ENCODE assay signal across 9 mouse cellular contexts in the genomic region with DNA sequence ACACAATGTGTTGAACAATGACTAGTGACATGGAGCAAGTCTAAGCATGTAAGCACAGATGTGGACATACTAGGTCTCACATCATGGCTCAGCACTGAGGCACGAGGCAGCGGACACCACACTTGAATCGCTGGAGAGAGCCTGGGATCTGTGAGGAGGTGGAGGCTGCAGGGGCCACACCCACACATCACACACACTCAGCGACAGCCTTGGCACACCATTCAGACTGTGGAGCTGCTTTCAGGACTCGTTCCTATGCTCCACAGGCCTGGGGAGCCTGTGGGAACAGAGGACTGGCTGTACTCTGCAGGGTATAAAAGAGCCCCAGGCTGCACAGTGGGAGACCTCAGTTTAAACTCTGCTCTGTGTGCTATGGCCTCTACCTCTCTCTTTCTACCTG.
DNase-seq lines count a peak whose midpoint lies in the region; ATAC-seq and TF ChIP-seq lines count a peak whose summit lies in the region.
"Had no signal": no experiment of that assay in that cellular context is flagged by ENCODE, and none has a peak within 500 bp of the region (broad histone marks: within the 10 kb centered on the region; RNA-seq: fewer than 3 reads in every experiment).

No protein-coding gene starts in this region.

- 0 out of 2 replicates have a peak, but pooled peaks cover 13% of the 10 kb centered on the region for H3K27me3 ChIP-seq in forebrain, embryonic 12.5 days
- no peaks in the 10 kb centered on the region for H3K27me3 ChIP-seq in forebrain, embryonic 11.5 days (ENCODE audit: control insufficient read depth, insufficient read depth, low read length)
- H3K27me3 ChIP-seq in limb, embryonic 10.5 days (ENCODE audit: low read depth, poor library complexity, severe bottlenecking), result no peaks in the 10 kb centered on the region
- H3K27me3 ChIP-seq in stomach, embryonic 15.5 days (replicated peaks), result no peaks in the 10 kb centered on the region
- H3K27me3 ChIP-seq in cerebellum, adult 2 months (ENCODE audit: control insufficient read depth, insufficient read depth, low read length), result no peaks in the 10 kb centered on the region

- H3K4me2 ChIP-seq in forebrain, embryonic 12.5 days, result no peak overlapping the region
- H3K4me2 ChIP-seq in forebrain, embryonic 11.5 days (ENCODE audit: low read depth, low read length, severe bottlenecking), result no peak overlapping the region
- H3K4me2 ChIP-seq in stomach, embryonic 15.5 days, result no peak overlapping the region

- TF ChIP-seq POLR2A in cerebellum, adult 2 months (IDR thresholded peaks at IDR 0.05; ENCODE audit: borderline replicate concordance, insufficient read depth, low read length), result no peak

- no peaks in the 10 kb centered on the region for H3K36me3 ChIP-seq in forebrain, embryonic 12.5 days (replicated peaks)
- H3K36me3 ChIP-seq in forebrain, embryonic 11.5 days (ENCODE audit: control insufficient read depth, insufficient read depth, low read length), result no peaks in the 10 kb centered on the region
- H3K36me3 ChIP-seq in limb, embryonic 10.5 days, result peaks cover 13% of the 10 kb centered on the region
- H3K36me3 ChIP-seq in stomach, embryonic 15.5 days, result no peaks in the 10 kb centered on the region

- H3K27ac ChIP-seq in forebrain, embryonic 12.5 days, result no peak overlapping the region
- no peak overlapping the region for H3K27ac ChIP-seq in forebrain, embryonic 11.5 days (ENCODE audit: low read depth, low read length)
- peak overlapping the region; percentile 75 for H3K27ac ChIP-seq in limb, embryonic 10.5 days
- peak overlapping the region; percentile 41; the same call in 1 of the 2 replicates for H3K27ac ChIP-seq in stomach, embryonic 15.5 days
- no peak overlapping the region for H3K27ac ChIP-seq in cerebellum, adult 2 months (ENCODE audit: insufficient read depth, low read length)
- H3K27ac ChIP-seq: gastrocnemius, adult 2 months had no signal

- H3K9ac ChIP-seq in forebrain, embryonic 12.5 days, result no peak overlapping the region
- no peak overlapping the region for H3K9ac ChIP-seq in forebrain, embryonic 11.5 days (ENCODE audit: low read length)
- no peak overlapping the region for H3K9ac ChIP-seq in stomach, embryonic 15.5 days

- H3K4me3 ChIP-seq in forebrain, embryonic 12.5 days (replicated peaks), result no peak overlapping the region
- no peak overlapping the region for H3K4me3 ChIP-seq in forebrain, embryonic 11.5 days (ENCODE audit: low read depth, low read length)
- no peak overlapping the region for H3K4me3 ChIP-seq in limb, embryonic 10.5 days
- H3K4me3 ChIP-seq in stomach, embryonic 15.5 days (replicated peaks), result no peak overlapping the region
- H3K4me3 ChIP-seq in cerebellum, adult 2 months (replicated peaks; ENCODE audit: insufficient read depth, low read depth, low read length), result no peak overlapping the region
- H3K4me3 ChIP-seq: gastrocnemius, adult 2 months had no signal

- H3K4me1 ChIP-seq in forebrain, embryonic 12.5 days, result peaks cover 46% of the 10 kb centered on the region
- H3K4me1 ChIP-seq in forebrain, embryonic 11.5 days (replicated peaks; ENCODE audit: control insufficient read depth, insufficient read depth, low read length), result peaks cover 19% of the 10 kb centered on the region
- H3K4me1 ChIP-seq in limb, embryonic 10.5 days, result peaks cover 59% of the 10 kb centered on the region
- H3K4me1 ChIP-seq in stomach, embryonic 15.5 days, result peaks cover 9% of the 10 kb centered on the region; the same call in 1 of the 2 replicates
- peaks cover 10% of the 10 kb centered on the region for H3K4me1 ChIP-seq in cerebellum, adult 2 months (ENCODE audit: control insufficient read depth, insufficient read depth, low read length)

- no peak for DNase-seq in forebrain, embryonic 11.5 days (ENCODE audit: low spot score)
- peak; percentile 50 for DNase-seq in retina, postnatal 1 day
- no peak for DNase-seq in retina, embryonic 14.5 days (ENCODE audit: low spot score)
- peak; percentile 48 for DNase-seq in limb, embryonic 10.5 days (ENCODE audit: low spot score)
- DNase-seq in cerebellum, adult 2 months, result no peak
- no peak for DNase-seq in ovary, postnatal 36 days (ENCODE audit: low spot score)
- DNase-seq: gastrocnemius, adult 2 months had no signal

- H3K9me3 ChIP-seq in forebrain, embryonic 12.5 days, result no peaks in the 10 kb centered on the region
- no peaks in the 10 kb centered on the region for H3K9me3 ChIP-seq in forebrain, embryonic 11.5 days (ENCODE audit: control insufficient read depth, low read length)
- H3K9me3 ChIP-seq in limb, embryonic 10.5 days (replicated peaks), result no peaks in the 10 kb centered on the region
- H3K9me3 ChIP-seq in stomach, embryonic 15.5 days, result no peaks in the 10 kb centered on the region

- TF ChIP-seq CTCF in cerebellum, adult 2 months (IDR thresholded peaks at IDR 0.05; ENCODE audit: borderline replicate concordance, insufficient read depth, low read depth, low read length), result no peak

- peak; percentile 42; the same call in 1 of the 2 replicates for ATAC-seq in forebrain, embryonic 12.5 days (ENCODE audit: low FRiP score)
- no peak for ATAC-seq in forebrain, embryonic 11.5 days (replicated peaks; ENCODE audit: low FRiP score)
- ATAC-seq in stomach, embryonic 15.5 days (ENCODE audit: insufficient read depth, low FRiP score, low read depth), result no peak

- WGBS in forebrain, embryonic 12.5 days, result 15% methylated on average over 5 of the region's 5 CpGs
- WGBS in forebrain, embryonic 11.5 days, result 20% methylated on average over 5 of the region's 5 CpGs
- WGBS in limb, embryonic 10.5 days, result 37% methylated on average over 5 of the region's 5 CpGs
- 40% methylated on average over 5 of the region's 5 CpGs for WGBS in stomach, embryonic 15.5 days
- 65% methylated on average over 5 of the region's 5 CpGs for WGBS in cerebellum, adult 2 months

Comparison
In these comparisons a context has a peak if more than half of its experiments do, and no peak if none do; other contexts are left out.
1. DNase-seq: peak in retina, postnatal 1 day (single experiment) and limb, embryonic 10.5 days (single experiment); none in forebrain, embryonic 11.5 days (single experiment), retina, embryonic 14.5 days (single experiment), cerebellum, adult 2 months (0 of 2) and ovary, postnatal 36 days (single experiment).
2. H3K27ac ChIP-seq: peak in limb, embryonic 10.5 days (single experiment) and stomach, embryonic 15.5 days (single experiment); none in forebrain, embryonic 12.5 days (single experiment), forebrain, embryonic 11.5 days (single experiment) and cerebellum, adult 2 months (single experiment).